Mouse (Mus musculus) kidney, embryonic 14.5 days (tissue): ENCODE data around the gene Camta1. TPM values are rescaled to one million over a fixed set of nuclear protein-coding genes. Genes with fewer than 3 reads are reported as not detected.

Experiments
- ATAC-seq: fragments of 200-750 bp; cut with Nextera tagmentation; 2 replicates; pipeline ENCODE4 v1.8.0; 2017; ENCODE audit warnings: moderate number of reproducible peaks, mild to moderate bottlenecking, moderate TSS enrichment, moderate library complexity; ENCODE audit not compliant: low FRiP score, low TSS enrichment
- H3K27ac ChIP-seq: fragments of 300-500 bp; sonication (generic); 2 replicates; pipeline ENCODE4 v1.5.1; 2014; ENCODE audit warnings: low read depth, mild to moderate bottlenecking, low read length, moderate library complexity, mixed read lengths
- H3K27me3 ChIP-seq: fragments of 300-500 bp; sonication (generic); 2 replicates; pipeline ENCODE4 v1.6.1; 2014; ENCODE audit warnings: mild to moderate bottlenecking, low read length; ENCODE audit not compliant: control insufficient read depth, insufficient read depth
- H3K36me3 ChIP-seq: fragments of 300-500 bp; sonication (generic); 2 replicates; pipeline ENCODE4 v1.6.1; 2014; ENCODE audit warnings: low read length, mixed read lengths; ENCODE audit not compliant: control insufficient read depth, insufficient read depth
- H3K4me1 ChIP-seq: fragments of 300-500 bp; sonication (generic); 2 replicates; pipeline ENCODE4 v1.6.1; 2014; ENCODE audit warnings: low read length, mixed read lengths; ENCODE audit not compliant: control insufficient read depth, insufficient read depth
- H3K4me2 ChIP-seq: fragments of 300-500 bp; sonication (generic); replicated peaks from 2 replicates; pipeline ENCODE4 v1.6.1; 2014; ENCODE audit warnings: low read depth, mild to moderate bottlenecking, low read length
- H3K4me3 ChIP-seq: fragments of 300-500 bp; sonication (generic); 2 replicates; pipeline ENCODE4 v1.5.1; 2014; ENCODE audit warnings: mild to moderate bottlenecking, low read length
- H3K9ac ChIP-seq: fragments of 300-500 bp; sonication (generic); 2 replicates; pipeline ENCODE4 v1.6.1; 2014; ENCODE audit warnings: low read depth, mild to moderate bottlenecking, low read length, moderate library complexity
- H3K9me3 ChIP-seq: fragments of 300-500 bp; sonication (generic); 2 replicates; pipeline ENCODE4 v1.6.1; 2016; ENCODE audit warnings: low read length; ENCODE audit not compliant: control insufficient read depth
- WGBS: fragments of 180-500 bp; shearing (Covaris S2); extraction: QIAGEN DNeasy Blood & Tissue Kit; methylation state at CpG from one replicate; pipeline ENCODE4 v1.1.7; 2014; 5-methylcytosine and 5-hydroxymethylcytosine counted together
- polyA plus RNA-seq: library from polyadenylated mRNA; unstranded; fragments of >200 nt; fragmentation: Nextera tagmentation; extraction: Ambion mirVana; gene quantifications from 2 replicates; pipeline ENCODE4 v1.2.1, GENCODE M21; 2014

Gene Camta1
- polyA plus RNA-seq, 1 experiment from 2014 or later = 107 TPM

- ATAC-seq = 0 out of 2 replicates have a peak, but pooled peaks have one; percentile 28
- no peaks in the 10 kb centered on the region for H3K9me3 ChIP-seq
Observed at GRCm38 (mm10) chr4:151334951-151335742, 526.5 kb downstream of the Camta1 start.

GRCm38 (mm10) chr4:151332074-151332849 lies 529.4 kb downstream of the Camta1 start:
- no peaks in the 10 kb centered on the region for H3K9me3 ChIP-seq
- WGBS = 84% methylated on average over 19 of the region's 19 CpGs
- no peak overlapping the region for H3K4me2 ChIP-seq
- no peaks in the 10 kb centered on the region for H3K36me3 ChIP-seq
- no peaks in the 10 kb centered on the region for H3K27me3 ChIP-seq
- H3K4me1 ChIP-seq = no peaks in the 10 kb centered on the region
- no peak overlapping the region for H3K9ac ChIP-seq
- H3K4me3 ChIP-seq = no peak overlapping the region
- ATAC-seq = no peak
- no peak overlapping the region for H3K27ac ChIP-seq

More at GRCm38 (mm10) chr4:151334951-151335742, 526.5 kb downstream of the Camta1 start:
- Histone ChIP-seq H3K4me3 (no peak overlapping the region), H3K4me1 (0 out of 2 replicates have a peak, but pooled peaks cover 4% of the 10 kb centered on the region), H3K27me3 (no peaks in the 10 kb centered on the region), H3K9ac (no peak overlapping the region), H3K4me2 (no peak overlapping the region), H3K27ac (no peak overlapping the region), H3K36me3 (no peaks in the 10 kb centered on the region)
- 42% methylated on average over 23 of the region's 23 CpGs for WGBS

GRCm38 (mm10) chr4:151330983-151331382 lies 530.7 kb downstream of the Camta1 start:
- Histone ChIP-seq H3K9me3 (no peaks in the 10 kb centered on the region), H3K4me3 (no peak overlapping the region), H3K36me3 (no peaks in the 10 kb centered on the region), H3K27ac (no peak overlapping the region), H3K9ac (no peak overlapping the region), H3K4me2 (no peak overlapping the region), H3K27me3 (no peaks in the 10 kb centered on the region), H3K4me1 (no peaks in the 10 kb centered on the region)
- 72% methylated on average over 8 of the region's 8 CpGs for WGBS
- ATAC-seq = no peak

DNA sequence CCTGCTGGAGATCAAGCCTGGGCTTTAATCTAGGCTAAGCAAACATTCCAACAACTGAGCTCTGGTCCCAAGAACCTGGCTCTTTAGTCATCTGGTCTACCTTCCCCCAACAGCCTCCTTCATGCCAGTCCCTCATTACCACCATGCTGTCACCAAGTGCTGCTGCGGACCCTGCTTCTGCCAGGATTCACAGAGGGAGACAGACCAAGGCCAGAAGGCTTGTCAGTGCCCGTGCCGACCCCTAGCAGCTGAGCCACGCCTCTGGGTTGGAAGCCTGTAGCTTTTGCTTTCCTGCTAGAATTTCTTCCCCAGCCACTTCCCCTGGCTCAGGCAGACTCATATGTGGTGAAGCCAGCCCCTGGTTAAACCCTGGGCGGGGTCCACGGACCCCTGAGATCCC lies 533.6 kb downstream of the Camta1 start:
- ATAC-seq = no peak
- Histone ChIP-seq H3K4me2 (no peak overlapping the region), H3K36me3 (no peaks in the 10 kb centered on the region), H3K4me3 (no peak overlapping the region), H3K9ac (no peak overlapping the region), H3K9me3 (no peaks in the 10 kb centered on the region), H3K27me3 (no peaks in the 10 kb centered on the region), H3K27ac (no peak overlapping the region), H3K4me1 (no peaks in the 10 kb centered on the region)
- 52% methylated on average over 6 of the region's 6 CpGs for WGBS

GRCm38 (mm10) chr4:151326971-151327686 lies 534.5 kb downstream of the Camta1 start:
- ATAC-seq = no peak
- no peaks in the 10 kb centered on the region for H3K36me3 ChIP-seq
- no peak overlapping the region for H3K4me3 ChIP-seq
- no peak overlapping the region for H3K9ac ChIP-seq
- H3K27me3 ChIP-seq = no peaks in the 10 kb centered on the region
- WGBS = 91% methylated on average over 8 of the region's 8 CpGs
- H3K9me3 ChIP-seq = no peaks in the 10 kb centered on the region
- H3K27ac ChIP-seq = no peak overlapping the region
- no peaks in the 10 kb centered on the region for H3K4me1 ChIP-seq
- no peak overlapping the region for H3K4me2 ChIP-seq

DNA sequence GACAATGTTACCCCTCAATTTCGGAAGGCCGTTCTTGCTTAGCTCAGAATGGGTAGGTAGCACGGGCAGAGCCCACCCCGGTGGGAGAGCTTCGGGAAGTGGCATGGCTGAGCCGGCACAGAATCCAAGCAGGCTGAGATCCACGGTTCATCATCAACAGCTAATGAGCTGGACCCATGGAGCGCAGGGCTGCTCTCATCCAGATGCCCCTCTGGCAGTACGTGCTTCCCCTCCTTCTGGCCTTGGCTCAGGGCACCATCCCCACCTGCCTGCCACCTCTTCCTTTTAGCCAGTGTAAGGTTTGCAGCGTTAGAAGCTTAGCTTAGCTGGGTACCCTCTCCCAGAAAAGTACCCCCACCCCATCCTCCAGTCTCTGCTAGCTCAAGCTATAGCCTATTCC lies 545.2 kb downstream of the Camta1 start:
- peaks cover 5% of the 10 kb centered on the region; the same call in 1 of the 2 replicates for H3K4me1 ChIP-seq
- no peaks in the 10 kb centered on the region for H3K9me3 ChIP-seq
- H3K9ac ChIP-seq = no peak overlapping the region
- ATAC-seq = no peak
- WGBS = 80% methylated on average over 10 of the region's 10 CpGs
- no peak overlapping the region for H3K27ac ChIP-seq
- no peaks in the 10 kb centered on the region for H3K36me3 ChIP-seq
- H3K4me3 ChIP-seq = no peak overlapping the region
- no peaks in the 10 kb centered on the region for H3K27me3 ChIP-seq
- no peak overlapping the region for H3K4me2 ChIP-seq

DNA sequence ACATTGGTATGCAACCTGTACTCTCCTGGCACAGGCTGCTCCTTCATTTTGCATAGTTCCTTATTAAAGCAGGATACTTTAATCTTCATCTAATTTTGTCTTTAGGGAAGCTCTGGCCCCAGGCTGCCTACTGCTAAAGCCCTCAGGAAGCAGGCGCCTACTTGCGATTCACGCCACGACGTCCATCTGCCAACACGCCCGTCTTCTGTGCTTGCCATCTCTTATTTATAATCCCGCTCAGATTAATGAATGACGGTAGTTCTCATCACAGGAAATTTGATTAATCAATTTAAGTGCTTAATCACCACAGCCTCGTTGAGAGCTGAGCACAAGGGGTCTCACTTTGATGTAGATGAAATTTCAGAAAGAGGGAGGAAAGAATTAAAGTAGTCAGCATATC lies 546.0 kb downstream of the Camta1 start:
- H3K9me3 ChIP-seq = no peaks in the 10 kb centered on the region
- 73% methylated on average over 10 of the region's 10 CpGs for WGBS

GRCm38 (mm10) chr4:151310773-151311172 lies 550.9 kb downstream of the Camta1 start:
- no peak for ATAC-seq
- Histone ChIP-seq H3K9me3 (no peaks in the 10 kb centered on the region), H3K4me2 (no peak overlapping the region), H3K4me3 (no peak overlapping the region), H3K36me3 (no peaks in the 10 kb centered on the region), H3K4me1 (peaks cover 24% of the 10 kb centered on the region), H3K9ac (no peak overlapping the region), H3K27ac (peak overlapping the region; percentile 76), H3K27me3 (no peaks in the 10 kb centered on the region)
- WGBS = 73% methylated on average over 8 of the region's 8 CpGs

More for the DNA sequence above, 546.0 kb downstream of the Camta1 start:
- Histone ChIP-seq H3K27me3 (no peaks in the 10 kb centered on the region), H3K36me3 (no peaks in the 10 kb centered on the region), H3K4me2 (no peak overlapping the region), H3K27ac (no peak overlapping the region), H3K9ac (no peak overlapping the region), H3K4me1 (peaks cover 11% of the 10 kb centered on the region), H3K4me3 (no peak overlapping the region)
- no peak for ATAC-seq
